Mouse (Mus musculus): ENCODE results near the gene Tmem94.

Tmem94 gene

DNA sequence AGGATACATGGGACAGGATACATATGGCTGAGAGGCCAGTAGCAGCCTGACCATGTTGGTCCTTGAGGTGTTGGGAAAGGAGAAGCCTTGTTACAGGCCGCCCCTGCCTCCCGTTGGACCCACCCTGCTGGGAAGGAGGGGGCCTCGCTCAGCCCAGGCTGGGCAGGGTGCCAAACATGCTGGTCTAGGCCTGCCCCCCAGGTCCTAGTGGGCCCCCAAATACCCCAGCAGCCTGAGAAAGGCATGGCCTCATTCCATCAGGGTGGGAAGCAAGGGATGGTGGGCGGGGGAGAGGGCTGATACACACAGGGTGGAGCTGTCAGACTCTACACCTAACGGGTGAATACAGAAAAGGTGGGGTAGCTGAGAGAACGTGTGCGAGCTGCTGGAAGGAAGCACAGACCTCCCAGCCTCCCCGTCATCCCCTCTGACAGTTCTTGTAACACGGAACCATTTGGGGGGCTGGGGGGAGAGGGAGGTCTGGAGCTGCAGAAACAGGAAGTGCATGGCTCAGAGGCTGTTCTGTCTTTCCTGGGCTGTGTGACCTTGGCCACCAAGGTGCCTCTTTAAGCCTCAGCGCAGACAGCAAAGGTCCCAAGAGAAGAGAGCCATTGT, 43.6 kb downstream of the Tmem94 start:
- DNase-seq (ENCODE audit: low read depth, low spot score) = no peak

- DNase-seq (ENCODE audit: low read depth, low spot score) = no peak
Observed at GRCm38 (mm10) chr11:115809311-115809781, 44.1 kb downstream of the Tmem94 start.

DNA sequence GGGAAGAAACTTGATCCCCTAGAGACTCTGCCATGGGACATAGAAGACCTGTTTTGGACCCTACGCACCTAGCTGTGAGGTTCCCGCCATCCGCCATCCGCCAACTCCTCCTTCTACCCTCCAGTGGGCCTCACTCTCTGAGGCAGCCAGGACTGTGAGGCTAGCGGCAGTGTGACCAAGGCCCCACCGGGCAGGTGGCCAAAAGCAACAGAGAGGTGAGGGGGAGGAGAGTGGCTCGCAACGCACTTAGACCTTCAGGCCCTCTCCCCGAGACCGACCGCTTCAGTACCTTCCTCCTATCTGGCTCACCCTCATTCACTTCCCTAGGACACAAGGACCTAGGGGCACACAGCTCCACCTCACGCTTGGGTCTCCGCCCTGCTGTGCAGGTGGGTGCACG, 45.1 kb downstream of the Tmem94 start:
- no peak for DNase-seq (ENCODE audit: low read depth, low spot score)

GRCm38 (mm10) chr11:115811381-115812093, 46.3 kb downstream of the Tmem94 start:
- DNase-seq (ENCODE audit: low read depth, low spot score) = no peak

DNA sequence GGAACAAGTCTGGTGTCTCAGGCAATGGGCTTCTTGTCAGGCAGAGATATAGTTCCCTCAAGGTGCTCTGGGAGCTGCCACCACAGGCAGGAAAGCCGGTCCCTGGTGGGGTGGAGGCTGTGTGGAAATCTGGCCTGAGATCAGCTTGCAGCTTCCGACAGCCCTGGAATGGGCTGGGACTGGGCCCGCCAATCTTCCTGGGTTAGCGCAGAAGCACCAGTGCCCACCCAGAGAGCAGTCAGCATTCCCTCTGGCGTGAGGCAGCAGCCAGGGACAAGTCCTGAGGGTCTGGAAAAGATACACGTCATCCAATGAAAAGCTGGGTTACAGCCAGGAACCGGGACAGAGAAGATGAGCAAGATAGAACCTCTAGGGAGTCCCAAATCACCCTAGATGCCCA, 46.9 kb downstream of the Tmem94 start:
- DNase-seq (ENCODE audit: low read depth, low spot score) = no peak

GRCm38 (mm10) chr11:115812533-115813420, 47.5 kb downstream of the Tmem94 start:
- DNase-seq (ENCODE audit: low read depth, low spot score) = no peak

- peak; percentile 97 for DNase-seq (ENCODE audit: low read depth, low spot score)
Observed at GRCm38 (mm10) chr11:115813507-115814296, 48.5 kb downstream of the Tmem94 start, which contains the start of gene Caskin2. Caskin2 (minus strand) TSS chr11:115813639.

- DNase-seq (ENCODE audit: low read depth, low spot score) = peak; percentile 67
Observed at GRCm38 (mm10) chr11:115814605-115815450, 49.6 kb downstream of the Tmem94 start, which contains the start of gene Tsen54. Tsen54 (plus strand) TSS chr11:115814724.

- DNase-seq (ENCODE audit: low read depth, low spot score) = no peak
Observed at GRCm38 (mm10) chr11:115817331-115817730, 52.1 kb downstream of the Tmem94 start.

GRCm38 (mm10) chr11:115819915-115820623, 54.8 kb downstream of the Tmem94 start:
- no peak for DNase-seq (ENCODE audit: low read depth, low spot score)

GRCm38 (mm10) chr11:115821001-115821400, 55.8 kb downstream of the Tmem94 start:
- no peak for DNase-seq (ENCODE audit: low read depth, low spot score)

DNA sequence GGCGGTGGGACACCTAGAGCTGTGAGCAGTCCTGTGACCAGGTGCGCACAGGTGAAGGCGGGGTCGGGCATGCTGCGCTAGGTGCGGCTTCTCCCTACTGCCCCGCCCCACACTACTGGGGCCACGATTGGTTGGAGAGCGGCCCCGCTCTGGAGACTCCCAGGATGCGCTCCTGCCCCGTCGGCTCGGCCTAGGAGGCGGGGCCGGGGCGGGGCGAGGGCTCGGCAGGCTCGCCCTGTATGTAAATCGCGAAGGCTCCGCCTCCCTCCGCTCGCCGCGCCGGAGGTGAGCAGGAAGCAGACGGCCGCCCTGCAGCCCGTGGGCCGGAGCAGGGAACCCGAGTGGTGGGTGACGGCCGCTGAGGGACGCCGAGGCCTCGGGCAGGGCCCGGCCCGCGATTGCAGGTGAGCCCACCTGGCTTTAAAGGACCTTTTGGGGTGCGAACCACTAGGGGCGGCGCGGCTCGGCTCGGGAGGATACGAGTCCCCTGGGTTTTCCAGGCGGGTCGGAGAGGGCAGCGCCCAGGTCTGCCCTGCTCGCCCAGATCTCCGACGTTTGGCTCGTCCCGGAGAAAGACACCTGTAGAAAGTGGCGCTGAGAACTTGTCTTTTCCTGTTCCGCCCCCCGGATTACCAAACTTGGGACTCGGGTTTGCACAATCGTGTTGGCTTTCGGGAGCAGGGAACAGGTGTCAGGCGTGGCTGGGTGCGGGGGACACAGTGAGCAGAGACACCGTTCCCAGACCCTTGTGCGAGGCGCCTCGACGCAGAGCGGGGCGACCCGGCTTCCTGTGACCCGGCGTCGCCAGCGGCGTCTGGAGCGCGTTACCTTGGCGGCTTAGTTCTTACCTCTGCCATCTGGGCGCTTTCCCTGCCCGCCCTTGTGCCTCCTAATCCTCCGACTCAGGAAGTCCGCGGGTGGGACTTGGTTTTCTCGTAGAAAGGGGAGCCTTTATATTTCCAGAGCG, 58.8 kb downstream of the Tmem94 start, which contains the start of gene Llgl2:
Gene Llgl2 (plus strand): TSS at position 276 of the 967 bp plus-strand sequence.
- peak; percentile 71 for DNase-seq (ENCODE audit: low read depth, low spot score)

GRCm38 (mm10) chr11:115824813-115825212, 59.6 kb downstream of the Tmem94 start:
- DNase-seq (ENCODE audit: low read depth, low spot score) = no peak

- DNase-seq (ENCODE audit: low read depth, low spot score) = no peak
Observed at GRCm38 (mm10) chr11:115826487-115826886, 61.3 kb downstream of the Tmem94 start.

GRCm38 (mm10) chr11:115827624-115828023, 62.4 kb downstream of the Tmem94 start:
- no peak for DNase-seq (ENCODE audit: low read depth, low spot score)

- DNase-seq (ENCODE audit: low read depth, low spot score) = no peak
Observed at GRCm38 (mm10) chr11:115829036-115829435, 63.8 kb downstream of the Tmem94 start.

DNA sequence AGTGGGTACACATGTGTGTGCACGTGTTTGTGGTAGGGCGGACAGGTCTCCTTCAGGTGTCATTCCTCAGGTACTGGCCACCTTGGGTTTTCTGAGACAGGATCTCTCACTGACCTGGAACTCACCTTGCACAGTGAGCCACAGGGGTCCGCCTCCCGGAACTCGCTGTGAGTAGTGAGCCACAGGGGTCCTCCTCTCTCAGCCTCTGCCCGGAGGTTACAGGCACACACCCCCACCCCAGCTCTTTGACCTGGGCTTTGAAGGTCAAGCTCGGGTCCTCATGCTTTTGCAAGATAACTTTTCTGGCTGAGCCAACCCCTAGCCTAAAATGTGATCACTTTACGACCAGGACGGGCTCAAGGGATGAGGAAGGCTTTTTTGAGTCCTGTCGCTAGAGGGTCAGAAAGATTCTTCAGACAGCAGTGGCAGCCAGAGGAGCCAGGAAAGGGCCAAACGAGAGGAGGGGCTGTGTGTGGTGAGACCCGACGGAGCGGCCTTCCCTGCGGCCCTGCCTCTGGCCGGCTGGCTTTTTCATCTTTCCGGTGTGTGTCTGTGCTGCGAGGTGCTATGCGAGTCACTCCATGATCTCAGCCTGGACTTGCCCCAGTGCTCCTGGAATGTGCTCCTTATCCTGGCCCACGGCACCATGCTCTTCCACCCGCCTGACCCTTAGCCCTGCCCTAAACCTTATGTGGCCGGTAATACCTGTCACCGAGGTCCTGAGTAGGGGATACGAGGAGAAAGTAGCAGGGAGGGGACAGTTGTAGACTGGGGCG, 65.5 kb downstream of the Tmem94 start:
- no peak for DNase-seq (ENCODE audit: low read depth, low spot score)

DNA sequence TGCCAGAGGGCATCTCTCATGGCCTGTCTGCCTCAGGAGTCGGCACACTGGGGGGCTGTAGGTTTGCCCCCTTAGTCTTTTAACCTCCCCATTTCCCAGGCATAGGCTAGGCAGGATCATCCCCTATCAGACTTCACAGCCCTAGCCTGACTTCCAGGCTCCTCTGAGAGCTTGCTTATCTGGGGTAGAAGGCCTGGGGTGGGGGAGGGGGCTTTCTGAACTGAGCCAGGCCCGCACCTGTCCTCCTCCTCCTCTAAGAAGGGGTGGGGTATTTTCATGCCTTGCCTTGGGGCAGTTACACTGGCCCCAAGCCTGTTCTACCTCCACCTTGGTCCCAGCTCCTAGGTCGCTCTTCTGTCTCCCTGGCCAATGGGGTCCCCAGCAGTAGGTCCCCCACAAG, 66.3 kb downstream of the Tmem94 start:
- no peak for DNase-seq (ENCODE audit: low read depth, low spot score)
